Mouse (Mus musculus) megakaryocyte, embryonic 14.5 days (primary cell): ENCODE data around the gene Mgat4a.

Experiments used
- FLI1 ChIP-seq: IDR thresholded peaks from 2 replicates; pipeline ENCODE4 v1.6.1; 2012; ENCODE audit warnings: low read length, inconsistent platforms, mixed read lengths
- GATA1 ChIP-seq: IDR thresholded peaks from 3 replicates; pipeline ENCODE4 v1.6.1; 2012; ENCODE audit warnings: mixed read lengths, low read length, inconsistent platforms, borderline replicate concordance

GRCm38 (mm10) chr1:37565396-37565795 is 24.6 kb upstream of the Mgat4a start:
- no peak for TF ChIP-seq GATA1
- TF ChIP-seq FLI1, result no peak
